Mouse (Mus musculus) gastrocnemius, postnatal 10 days (tissue): ENCODE data around the gene Calm5. TPM values are rescaled to one million over a fixed set of nuclear protein-coding genes. Genes with fewer than 3 reads are reported as not detected.
"Not testable (repeated sequence)": the region's sequence is repeated elsewhere in the genome, so short reads cannot be mapped to it uniquely, and the experiment has no call there.

Experiments used
- DNase-seq: peaks from one replicate; pipeline ENCODE4 v3.0.0; 2021; ENCODE audit warnings: mixed read lengths
- total RNA-seq, 2 experiments: library from RNA; stranded (reverse); gene quantifications; 2 replicates each; pipeline ENCODE4 v1.2.3; 2021

Calm5 gene
- total RNA-seq, 2 experiments from 2014 or later = not detected

DNA sequence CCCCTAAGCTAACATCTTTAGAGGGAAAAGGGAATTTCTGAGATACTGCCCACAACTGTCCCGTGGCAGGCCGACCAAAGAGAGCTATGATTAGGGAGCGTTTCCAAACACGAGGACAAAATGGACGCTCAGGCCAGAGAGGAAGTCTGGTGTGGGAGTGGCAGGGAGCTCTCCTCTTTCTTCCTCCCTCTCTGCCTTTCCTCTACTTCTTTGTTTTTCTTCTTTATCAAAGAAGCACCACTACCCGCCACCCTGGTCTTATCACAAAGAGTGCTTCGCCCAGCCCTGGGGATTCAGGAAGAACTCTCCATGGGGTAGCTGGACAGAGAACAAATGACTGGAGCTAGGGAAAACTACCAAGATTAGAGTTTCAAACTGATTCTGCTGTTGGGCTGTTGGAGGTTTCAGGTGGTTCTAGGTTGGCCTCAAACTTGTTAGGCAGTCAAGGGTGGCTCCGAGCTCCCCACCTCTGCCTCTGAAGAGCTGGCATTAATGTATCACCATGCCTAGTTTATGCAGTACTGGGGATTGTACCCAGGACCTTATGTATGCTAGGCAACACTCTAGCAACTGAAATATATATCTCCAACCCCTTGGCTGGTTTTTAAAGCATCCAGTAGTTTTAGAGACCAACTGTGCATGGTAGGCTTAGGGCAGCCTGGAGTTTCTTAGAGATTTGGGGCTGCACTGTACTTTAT is 12.5 kb downstream of the Calm5 start:
- DNase-seq = no peak

DNA sequence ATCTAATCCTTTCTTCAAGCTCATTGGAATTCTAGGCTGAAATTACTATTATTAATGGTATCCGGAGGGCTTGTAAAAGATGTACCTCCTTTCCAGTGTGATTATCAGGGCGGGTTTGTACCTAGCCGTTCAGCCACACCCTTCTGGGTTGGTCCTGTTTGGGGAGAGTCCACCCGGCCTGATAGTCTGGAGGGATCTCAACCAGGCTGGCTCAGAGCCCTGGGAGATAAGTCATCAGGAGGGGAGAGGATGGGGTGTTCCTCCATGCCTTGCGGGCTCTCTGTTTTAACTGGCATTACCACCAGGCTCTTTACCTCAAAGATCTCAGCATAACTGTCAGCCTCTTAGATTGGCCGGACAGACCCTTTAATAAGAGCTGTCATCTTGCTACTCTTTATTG is 13.2 kb downstream of the Calm5 start:
- no peak for DNase-seq

DNA sequence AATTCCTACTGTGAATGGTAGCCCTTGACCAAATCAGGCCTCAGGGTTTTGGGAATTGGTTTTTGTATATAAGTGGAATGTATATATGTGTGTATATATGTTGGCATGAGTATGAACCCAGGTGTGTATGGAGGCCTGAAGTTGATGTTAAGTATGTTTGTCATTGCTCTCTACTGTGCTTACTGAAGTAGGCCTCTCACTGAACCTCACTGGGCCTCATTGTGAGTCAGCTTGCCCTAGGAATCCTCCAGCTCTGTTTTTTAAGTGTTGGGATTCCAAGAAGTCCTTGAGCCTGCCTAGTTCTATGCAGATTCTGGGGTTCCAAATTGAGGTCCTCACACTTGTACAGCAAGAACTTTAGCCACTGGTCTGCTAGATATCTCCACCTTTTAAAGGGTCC is 15.9 kb downstream of the Calm5 start:
- DNase-seq = no peak

DNA sequence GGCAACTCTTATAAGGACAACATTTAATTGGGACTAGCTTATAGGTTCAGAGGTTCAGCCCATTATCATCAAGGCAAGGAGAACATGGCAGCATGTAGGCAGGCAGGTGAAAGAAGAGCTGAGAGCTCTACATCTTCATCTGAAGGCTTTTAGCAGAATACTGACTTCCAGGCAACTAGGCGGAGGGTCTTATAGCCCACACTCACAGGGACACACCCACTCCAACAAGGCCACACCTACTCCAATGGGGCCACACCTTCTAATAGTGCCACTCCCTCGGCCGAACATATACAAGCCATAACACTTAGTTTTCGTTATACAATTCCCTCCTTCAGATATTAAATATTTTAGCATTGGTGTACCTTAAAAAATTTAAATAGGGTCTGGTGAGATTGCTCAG is 18.9 kb downstream of the Calm5 start:
- DNase-seq = no peak

DNA sequence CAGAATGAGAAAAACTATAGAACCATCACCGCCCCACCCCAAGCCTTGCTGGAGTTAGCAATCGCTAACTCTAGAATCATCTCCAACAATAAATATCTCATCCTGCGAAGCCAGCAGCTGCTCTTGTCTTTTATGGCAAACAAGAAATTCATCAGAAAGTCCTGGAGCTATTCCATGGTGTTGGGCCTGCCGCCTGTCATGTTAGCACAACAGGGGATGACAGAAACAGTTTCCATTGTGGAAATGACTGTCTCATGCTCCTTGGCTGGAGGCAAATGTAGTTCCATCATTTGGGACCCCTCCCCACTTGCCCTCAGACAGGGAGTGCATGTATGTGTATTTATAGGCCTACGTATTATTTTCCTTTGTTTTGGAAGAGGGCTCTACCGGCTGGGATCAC is 22.5 kb downstream of the Calm5 start:
- DNase-seq = no peak

DNA sequence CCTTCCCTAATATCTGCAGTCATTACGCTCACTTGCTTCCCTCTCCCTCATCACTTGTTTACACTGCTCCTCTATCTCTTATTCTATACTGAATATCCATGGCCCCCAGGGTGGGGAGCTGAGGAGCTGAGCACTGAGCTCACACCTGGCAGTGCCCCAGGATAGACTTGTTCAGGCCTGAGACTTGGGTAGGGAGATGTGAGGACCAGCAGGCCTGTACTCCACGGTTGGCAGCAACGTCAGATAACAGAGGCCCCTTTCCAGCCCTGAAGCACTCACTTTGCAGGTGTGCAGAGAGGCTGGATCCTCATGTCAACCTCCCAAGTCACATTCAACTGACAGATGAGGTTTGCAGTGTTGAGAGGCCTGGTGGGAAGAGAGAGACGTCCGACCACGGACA is 23.2 kb downstream of the Calm5 start:
- no peak for DNase-seq

DNA sequence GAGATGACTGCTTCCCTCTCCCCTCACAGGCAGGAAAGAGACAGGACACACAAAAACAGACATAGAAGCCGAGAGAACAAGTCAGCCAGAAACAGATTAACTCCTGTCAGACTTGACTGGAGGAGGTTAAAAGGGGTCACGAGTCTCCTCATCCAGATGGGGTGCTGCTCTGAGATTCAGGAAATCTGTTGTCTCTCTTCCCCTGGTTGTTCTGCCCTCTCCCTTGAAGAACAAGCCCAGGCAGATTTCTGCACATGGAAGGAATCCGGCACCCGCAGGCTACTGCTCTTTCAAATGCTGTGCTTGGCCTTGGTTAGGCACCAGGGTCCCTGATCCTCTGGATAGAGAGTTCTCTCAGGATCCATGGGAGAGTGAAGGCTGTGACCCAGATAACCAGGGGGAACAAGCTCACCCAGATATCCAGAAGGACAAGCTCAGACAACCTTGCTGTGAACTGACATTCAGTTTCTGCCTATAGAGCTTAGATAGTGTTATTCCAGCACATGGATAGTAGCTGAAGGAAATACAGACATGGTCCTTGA is 23.8 kb downstream of the Calm5 start:
- no peak for DNase-seq

DNA sequence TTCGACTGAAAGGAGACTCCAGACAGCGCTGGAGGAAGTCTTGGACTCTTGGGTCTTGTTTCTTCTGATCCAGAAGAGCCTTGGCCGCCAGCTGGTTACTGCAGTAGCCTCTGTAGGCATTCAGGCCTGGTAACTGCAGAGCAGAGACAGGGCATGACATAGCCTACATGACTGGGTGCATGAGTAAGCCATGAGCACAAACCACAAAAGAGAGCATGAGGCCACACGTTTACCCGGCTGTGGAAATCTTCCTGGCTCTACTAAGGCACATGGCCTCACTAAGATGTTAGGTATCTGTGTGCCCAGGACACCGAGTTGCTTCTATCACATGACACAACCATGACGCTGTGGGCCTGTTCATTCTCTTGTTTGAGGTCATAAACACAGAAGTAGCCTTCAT is 32.7 kb downstream of the Calm5 start:
- no peak for DNase-seq

DNA sequence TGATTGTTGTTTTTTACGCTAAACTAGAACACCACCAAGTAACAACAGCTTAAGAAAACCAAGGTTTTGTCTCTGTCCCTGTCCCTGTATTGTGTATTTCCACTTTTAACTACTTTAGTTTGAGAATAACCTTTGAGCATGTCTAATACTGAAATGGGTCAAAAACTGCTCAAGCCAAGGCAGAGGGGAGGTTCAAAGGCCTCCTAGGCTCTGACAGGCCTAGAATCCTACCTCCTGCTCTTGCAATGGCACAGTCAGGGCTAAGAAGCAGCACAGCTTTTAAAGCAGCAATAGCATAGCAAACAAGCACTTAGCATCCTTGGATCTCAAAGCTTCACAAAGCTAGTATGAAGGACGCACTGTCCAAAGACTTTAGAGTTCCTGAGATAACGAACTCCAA is 35.1 kb downstream of the Calm5 start:
- DNase-seq = no peak

DNA sequence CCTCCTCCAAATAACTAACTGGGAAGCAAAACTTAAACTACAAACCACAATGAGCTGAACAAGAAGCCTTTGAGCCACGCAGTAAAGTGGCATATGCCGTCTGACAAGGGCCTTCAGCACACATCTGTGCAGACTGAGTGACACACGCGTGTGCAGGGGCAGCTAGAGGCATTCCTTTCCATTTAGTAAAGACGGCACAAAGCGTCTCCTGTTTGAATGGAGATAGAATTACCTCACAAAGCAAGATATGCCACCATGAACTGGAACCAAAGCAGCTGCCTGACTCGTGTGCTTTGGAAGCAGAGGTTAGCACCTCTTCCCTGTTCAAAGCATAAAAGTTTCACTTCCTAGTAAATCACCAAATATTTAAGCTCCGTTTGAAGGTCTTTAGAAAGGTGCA is 36.1 kb downstream of the Calm5 start:
- DNase-seq = no peak

DNA sequence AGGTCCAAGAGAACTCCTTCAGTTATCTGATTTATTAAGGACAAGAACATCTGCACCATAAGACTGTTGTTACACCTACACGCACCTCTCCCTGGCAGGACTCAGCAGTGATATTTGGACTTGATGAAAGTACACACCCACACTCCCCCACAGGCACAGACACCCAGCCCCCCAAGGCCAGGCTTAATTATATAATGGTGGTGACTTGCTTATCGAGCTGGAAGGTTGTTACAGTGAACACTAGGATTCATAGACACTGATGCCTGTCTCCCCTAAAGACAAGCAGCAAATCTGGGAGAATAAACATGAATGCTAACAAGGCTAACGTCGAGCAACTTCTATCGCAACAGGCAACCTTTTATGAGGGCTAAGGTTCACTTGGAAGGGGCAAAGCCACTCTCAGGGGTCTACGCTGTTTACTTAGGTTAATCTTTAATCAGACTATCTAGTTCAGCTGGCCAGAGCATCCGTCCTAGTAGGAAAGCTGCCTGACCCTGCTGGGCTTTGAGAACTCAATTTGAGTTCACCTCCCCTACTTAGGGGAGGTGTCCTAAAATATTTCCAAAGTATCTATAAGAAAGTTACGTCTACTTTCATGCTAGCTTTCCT is 37.6 kb downstream of the Calm5 start:
- no peak for DNase-seq

DNA sequence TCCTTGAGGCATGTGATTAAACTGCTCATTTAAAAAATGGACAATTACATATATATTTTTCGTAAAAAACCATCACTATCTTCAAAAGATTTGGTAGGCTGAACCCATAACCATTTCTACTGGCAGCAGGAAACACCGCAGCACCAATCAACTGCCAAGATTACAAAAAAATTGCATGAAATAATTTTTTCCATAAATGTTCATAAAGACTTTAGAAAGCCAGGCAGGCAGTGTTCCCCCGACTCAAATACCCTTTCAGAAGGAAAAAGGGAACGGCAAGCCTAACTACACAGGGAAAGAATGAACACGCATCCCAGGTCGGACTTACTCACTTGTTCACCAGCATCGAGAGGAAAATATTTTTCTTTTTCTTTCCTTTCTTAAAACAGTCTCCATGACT is 38.6 kb downstream of the Calm5 start:
- DNase-seq = no peak

DNA sequence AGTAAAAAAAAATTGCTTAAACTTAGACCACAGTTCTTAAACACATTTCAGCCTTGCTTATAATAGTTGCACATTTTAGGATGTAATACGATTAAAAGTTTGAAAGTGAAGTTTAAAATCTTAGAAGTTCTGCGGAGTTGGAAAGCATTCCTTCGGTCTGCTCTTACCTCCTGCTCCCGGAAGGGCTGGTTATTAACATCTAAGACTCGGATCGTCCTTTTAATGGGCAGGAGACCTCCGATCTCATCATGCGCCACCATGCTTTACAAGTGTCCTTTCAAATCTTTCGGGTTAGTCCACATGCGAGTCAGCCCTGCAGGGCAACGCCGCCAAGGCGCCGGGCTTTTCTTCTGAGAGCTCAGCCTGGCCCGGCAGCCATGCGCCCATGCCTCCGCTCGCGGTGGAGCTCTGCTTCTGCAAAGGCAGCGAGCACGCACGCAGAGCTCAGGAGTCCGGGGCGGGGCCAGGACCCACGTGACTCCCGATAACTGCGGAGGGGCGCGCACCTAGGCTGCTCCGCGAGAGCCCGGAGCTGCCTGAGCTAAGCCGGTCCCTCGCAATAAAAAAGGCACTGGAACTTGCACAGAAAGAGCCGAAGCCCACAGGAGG is 39.3 kb downstream of the Calm5 start:
- peak; percentile 86 for DNase-seq

DNA sequence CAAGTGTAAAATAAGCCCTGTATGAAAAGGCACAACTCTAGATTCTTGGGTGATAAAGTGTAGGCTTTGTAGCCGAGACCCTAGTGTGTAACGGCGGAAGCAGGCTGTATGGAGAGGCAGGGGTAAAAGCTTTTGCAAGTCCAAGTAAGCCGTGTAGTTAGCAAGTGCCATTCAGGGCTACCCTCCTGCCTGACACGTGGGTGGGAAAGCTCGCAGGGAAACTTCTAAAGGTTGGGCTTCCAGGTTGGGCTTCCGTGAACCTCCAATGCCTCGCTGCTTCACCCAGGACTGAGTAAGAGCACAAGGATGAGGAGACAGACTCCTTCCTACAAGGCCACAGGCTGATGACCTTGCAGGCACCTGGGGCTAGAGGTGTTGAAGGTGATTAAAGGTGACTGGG is 40.6 kb downstream of the Calm5 start:
- DNase-seq = no peak

DNA sequence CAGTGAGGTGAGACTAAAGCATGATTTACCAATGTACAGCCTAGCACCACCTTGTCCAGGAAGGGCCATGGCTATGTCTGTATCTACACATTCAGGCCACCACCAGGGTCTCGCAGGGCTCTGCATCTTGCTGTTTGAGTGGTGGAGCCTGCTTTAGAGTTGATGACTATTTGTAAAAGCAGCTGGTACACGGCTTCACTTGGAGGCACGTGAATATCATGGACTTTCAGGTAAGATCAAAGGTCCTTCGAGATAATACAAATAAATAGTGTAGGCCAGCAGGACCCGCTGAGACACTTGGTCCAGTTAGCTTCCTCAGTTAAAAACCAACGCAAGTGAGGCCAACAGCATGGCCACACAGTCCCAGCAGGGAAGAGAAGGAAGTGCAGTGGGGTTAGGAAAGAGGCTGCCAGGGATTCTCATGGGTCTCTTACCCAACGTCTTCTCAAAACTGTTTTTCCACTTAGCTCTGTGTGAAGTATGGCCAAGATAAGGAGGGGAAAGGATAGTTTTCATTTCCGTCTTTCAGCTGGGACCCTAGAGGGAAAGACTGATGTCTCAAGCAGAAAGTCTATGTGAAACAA is 41.5 kb downstream of the Calm5 start:
- DNase-seq = no peak

DNA sequence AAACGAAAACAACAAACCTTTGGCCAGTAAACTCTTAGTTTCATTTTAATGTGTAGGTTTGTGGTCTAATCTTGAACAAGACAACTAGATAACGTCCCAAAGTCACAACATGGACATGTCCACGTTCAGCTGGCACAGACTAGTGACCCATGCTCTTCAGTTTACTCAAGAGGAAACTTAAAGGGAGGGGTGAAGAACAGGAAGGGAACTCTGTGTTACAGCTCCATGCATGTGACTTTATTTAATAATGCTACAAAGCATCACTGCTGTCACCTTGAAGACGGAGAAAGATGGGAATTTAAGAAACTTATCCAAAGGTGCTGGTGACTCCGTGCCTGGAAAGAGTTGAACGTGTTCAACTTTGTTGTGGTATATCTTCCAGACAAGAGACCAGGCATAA is 42.1 kb downstream of the Calm5 start:
- no peak for DNase-seq

DNA sequence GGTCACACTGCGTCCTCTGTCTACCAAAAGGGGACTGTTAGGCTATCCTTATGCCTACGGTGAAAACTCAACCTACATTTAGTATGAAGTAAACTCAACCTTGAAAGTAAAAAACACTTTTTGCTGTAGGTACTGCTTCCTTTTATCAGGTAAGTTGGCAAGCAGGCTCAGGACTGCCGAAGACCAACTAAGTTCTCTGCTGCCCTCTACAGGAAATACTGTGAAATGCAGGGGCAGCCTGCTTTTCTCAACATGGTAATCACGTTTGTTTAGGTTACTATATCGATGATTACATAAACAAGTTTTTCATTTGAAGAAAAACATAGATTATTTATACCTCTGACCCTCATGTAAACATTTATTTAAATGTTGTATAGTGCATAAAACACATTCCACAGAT is 42.9 kb downstream of the Calm5 start:
- peak; percentile 63 for DNase-seq

DNA sequence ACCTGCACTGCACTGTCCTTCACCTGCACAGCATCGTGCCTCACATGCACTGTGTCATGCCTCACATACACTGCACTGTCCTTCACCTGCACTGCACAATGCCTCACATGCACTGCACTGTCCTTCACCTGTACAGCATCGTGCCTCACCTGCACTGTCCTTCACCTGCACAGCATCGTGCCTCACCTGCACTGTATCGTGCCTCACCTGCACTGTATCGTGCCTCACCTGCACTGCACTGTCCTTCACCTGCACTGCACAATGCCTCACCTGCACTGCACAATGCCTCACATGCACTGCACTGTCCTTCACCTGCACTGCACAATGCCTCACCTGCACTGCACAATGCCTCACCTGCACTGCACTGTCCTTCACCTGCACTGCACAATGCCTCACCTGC is 44.2 kb downstream of the Calm5 start:
- DNase-seq = not testable (repeated sequence)

DNA sequence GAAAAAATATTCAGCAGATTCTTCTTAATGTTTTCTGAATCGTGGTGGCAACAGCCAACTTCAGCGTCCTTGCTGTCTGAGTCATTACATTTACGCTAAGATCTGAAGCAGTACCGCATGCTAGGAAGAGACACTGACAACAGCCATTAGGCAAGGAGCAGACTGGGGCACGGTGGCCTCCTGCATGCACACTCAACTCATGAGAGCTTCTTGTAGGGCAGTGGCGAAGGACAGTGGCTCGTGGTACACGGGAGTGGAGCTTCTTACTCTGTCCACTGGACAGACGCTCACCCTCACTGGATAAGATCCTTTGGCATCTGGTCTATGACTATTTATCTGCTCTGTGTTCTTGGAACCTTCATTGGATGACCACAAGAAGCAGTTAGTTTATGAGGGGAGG is 45.3 kb downstream of the Calm5 start:
- DNase-seq = no peak
